Mouse (Mus musculus) bone marrow macrophage, adult 2 months (primary cell): ENCODE results near the gene Tom1. TPM values are rescaled to one million over a fixed set of nuclear protein-coding genes. Genes with fewer than 3 reads are reported as not detected.
A peak's percentile ranks its signal among the peaks of the same experiment; 100 is the strongest.

Experiments
- H3K27ac ChIP-seq: 2 replicates; pipeline ENCODE4 v1.5.1; 2012; ENCODE audit warnings: low read depth, low read length; ENCODE audit not compliant: insufficient read depth
- H3K4me1 ChIP-seq: 2 replicates; pipeline ENCODE4 v1.6.1; 2012; ENCODE audit warnings: low read length; ENCODE audit not compliant: control insufficient read depth, insufficient read depth
- H3K4me3 ChIP-seq: 2 replicates; pipeline ENCODE4 v1.5.1; 2012; ENCODE audit warnings: mild to moderate bottlenecking, low read length, moderate library complexity; ENCODE audit not compliant: insufficient read depth
- CTCF ChIP-seq: IDR thresholded peaks from 2 replicates; pipeline ENCODE4 v1.5.1; 2012; ENCODE audit warnings: low read depth, mild to moderate bottlenecking, low read length, moderate library complexity
- POLR2A ChIP-seq: IDR thresholded peaks from 2 replicates; pipeline ENCODE4 v1.6.1; 2012; ENCODE audit warnings: mild to moderate bottlenecking, low read depth, low read length, borderline replicate concordance
- polyA plus RNA-seq: library from polyadenylated mRNA; stranded (reverse); fragments of >200 nt; gene quantifications from 2 replicates; pipeline ENCODE4 v1.2.4, GENCODE M21; 2012; ENCODE audit not compliant: missing spikeins, insufficient read depth, insufficient read length

The Tom1 gene
- polyA plus RNA-seq, 1 experiment = 44.6 TPM

GRCm38 (mm10) chr8:75013964-75014363 is 19.5 kb upstream of the Tom1 start:
- TF ChIP-seq CTCF (no peak), POLR2A (no peak)
- Histone ChIP-seq H3K27ac (no peak overlapping the region), H3K4me3 (no peak overlapping the region), H3K4me1 (peaks cover 17% of the 10 kb centered on the region)

- Histone ChIP-seq H3K27ac (no peak overlapping the region), H3K4me1 (peaks cover 17% of the 10 kb centered on the region), H3K4me3 (no peak overlapping the region)
- TF ChIP-seq POLR2A (no peak), CTCF (no peak)
Measured at GRCm38 (mm10) chr8:75015981-75016380, 17.5 kb upstream of the Tom1 start.

DNA sequence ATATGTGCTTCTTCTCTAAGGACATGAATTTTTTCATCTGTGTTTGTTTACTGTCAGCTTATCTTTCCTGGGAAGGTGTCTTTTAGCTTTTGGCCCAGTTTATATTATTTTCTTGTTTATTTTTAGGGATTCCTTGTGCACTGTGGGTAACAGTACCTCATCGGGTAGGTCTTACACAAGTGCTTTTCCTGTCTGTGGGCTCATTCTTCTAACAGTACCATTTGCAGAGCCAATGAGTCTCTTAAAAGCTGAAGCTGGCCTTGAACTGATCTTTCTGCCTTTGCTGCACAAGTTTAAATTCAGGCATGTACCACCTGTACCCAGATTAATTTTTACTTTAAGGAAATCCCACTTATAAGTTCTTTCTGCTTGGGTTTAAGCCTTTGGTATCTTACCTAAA is 17.1 kb upstream of the Tom1 start:
- no peak overlapping the region for H3K4me3 ChIP-seq
- TF ChIP-seq CTCF (no peak), POLR2A (no peak)
- H3K27ac ChIP-seq = no peak overlapping the region
- H3K4me1 ChIP-seq = peaks cover 17% of the 10 kb centered on the region

- H3K27ac ChIP-seq = no peak overlapping the region
- no peak for TF ChIP-seq CTCF
- TF ChIP-seq POLR2A = no peak
- H3K4me1 ChIP-seq = peaks cover 16% of the 10 kb centered on the region
- H3K4me3 ChIP-seq = no peak overlapping the region
Measured at GRCm38 (mm10) chr8:75018274-75018972, 15.1 kb upstream of the Tom1 start.

DNA sequence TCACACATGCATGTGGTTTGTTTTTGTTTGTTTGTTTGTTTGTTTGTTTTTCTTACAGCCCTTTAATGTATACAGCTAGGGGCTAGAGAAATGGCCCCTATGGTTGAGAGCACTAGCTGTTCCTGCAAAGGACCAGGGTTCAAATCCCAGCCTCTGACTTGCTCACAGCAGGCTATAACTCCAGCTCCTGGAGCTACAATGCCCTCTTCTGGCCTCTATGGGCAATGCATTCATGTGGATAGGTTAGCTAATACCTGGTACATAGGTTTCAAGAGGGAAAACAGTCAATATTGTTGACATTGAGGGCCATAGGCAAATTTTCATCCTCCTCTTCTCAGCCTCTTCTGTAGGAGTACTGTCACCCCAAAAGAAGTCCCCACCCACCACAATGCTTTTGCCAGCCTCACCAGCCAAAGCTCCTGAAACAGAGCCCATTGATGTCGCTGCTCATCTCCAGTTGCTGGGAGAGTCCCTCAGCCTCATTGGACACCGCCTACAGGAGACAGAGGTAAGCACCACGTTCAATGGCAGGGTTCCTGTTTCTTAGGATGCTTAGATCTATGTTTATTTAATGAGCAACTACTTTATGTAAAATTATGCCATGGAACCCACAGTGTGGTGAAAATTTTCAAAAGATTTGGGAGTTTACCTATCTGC is 9.7 kb upstream of the Tom1 start:
- Histone ChIP-seq H3K27ac (no peak overlapping the region), H3K4me3 (no peak overlapping the region), H3K4me1 (no peaks in the 10 kb centered on the region)
- TF ChIP-seq POLR2A (no peak), CTCF (no peak)

DNA sequence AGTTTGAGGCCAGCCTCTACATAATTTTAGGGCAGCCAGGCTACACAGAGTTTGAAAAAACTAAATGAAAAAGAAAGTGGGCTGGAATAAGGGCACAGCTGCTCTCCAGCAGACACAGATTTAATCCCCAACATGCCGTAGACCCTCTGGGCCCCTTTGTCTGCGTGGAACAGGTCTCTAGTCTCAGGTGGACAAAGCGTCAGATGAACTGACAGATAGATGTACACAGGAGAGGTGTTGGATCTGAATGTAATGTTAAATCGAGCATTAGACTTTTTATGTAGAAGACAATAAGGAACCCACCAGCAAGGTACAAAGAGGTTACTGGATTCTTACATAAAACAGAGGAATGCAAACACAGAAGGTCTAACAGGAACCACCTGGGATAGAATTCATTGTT is 7.7 kb upstream of the Tom1 start:
- Histone ChIP-seq H3K4me3 (no peak overlapping the region), H3K27ac (no peak overlapping the region)
- TF ChIP-seq POLR2A (no peak), CTCF (no peak)

DNA sequence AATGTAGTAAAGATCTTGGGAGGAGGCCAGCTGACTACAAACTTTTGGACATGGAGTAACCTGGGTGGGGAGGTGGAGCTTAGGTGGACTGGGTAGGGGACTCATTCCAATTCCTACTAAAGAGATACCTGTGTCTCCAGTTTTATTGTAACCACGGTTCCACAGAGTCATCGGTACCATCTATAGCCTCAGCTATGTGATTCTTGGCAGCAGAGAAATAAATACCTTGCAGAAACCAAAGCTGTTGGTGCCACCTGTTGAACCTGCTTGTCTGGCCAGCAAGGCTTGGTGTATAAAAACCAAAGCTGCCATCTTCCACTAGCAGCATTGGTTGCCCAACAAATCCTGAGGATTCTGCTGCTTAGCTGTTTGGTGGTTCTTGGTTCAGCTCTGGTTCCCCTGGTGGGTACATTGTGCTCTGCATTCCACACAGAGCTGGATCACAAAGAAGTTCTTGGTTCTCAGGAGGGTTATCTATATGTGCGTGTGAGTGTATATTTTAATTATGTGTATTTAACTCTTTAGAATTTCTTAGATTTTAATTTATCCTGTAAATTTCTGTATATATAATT is 3.0 kb upstream of the Tom1 start:
- no peak for TF ChIP-seq CTCF
- no peak for TF ChIP-seq POLR2A
- Histone ChIP-seq H3K4me3 (no peak overlapping the region), H3K4me1 (peaks cover 13% of the 10 kb centered on the region), H3K27ac (no peak overlapping the region)

More for the DNA sequence above, 7.7 kb upstream of the Tom1 start:
- no peaks in the 10 kb centered on the region for H3K4me1 ChIP-seq

DNA sequence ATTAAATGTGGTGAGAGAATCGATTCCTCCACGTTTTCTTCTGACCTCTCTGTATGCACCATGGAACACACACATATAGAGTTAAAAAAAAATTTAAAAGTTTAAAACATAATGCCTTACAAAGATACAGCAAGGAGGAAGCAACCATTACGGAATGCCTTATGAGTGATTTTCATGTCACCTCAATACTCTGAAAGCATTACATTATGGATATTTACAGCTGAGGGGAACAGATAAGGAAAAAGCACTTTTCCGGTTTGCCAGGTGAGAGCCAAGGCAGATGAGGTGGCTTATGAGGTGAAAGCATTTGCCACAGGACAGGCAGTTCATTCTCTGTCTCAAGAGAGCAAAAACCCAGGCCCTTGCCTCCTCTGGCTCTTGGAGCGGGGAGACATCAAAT is 544 bp upstream of the Tom1 start:
- H3K4me1 ChIP-seq = peaks cover 20% of the 10 kb centered on the region
- H3K27ac ChIP-seq = no peak overlapping the region
- peak overlapping the region; percentile 14; the same call in 1 of the 2 replicates for H3K4me3 ChIP-seq

DNA sequence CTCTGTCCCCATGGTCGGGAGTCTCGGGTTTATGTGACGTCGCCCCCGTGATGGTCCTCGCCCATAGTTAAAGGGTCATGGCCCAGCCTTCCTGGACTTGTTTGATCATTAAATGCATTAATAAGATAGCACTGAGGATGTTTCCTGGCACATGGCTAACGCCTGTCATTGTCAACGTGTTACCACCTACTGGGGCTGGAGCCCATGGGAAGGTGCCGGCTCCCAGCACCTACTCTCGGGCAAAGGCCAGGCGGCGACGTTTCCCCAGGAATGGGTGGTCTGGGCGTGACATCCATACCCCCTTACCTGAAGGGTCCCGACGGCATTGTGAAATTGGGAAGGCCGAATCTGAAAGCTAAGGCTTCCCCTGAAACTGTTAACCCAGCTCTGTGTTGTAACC is 780 bp downstream of the Tom1 start:
- TF ChIP-seq CTCF (no peak), POLR2A (no peak)
- H3K4me1 ChIP-seq = peaks cover 20% of the 10 kb centered on the region
- peak overlapping the region; percentile 54 for H3K27ac ChIP-seq
- H3K4me3 ChIP-seq = peak overlapping the region; percentile 87

More for the DNA sequence above, 544 bp upstream of the Tom1 start:
- TF ChIP-seq POLR2A (no peak), CTCF (no peak)

DNA sequence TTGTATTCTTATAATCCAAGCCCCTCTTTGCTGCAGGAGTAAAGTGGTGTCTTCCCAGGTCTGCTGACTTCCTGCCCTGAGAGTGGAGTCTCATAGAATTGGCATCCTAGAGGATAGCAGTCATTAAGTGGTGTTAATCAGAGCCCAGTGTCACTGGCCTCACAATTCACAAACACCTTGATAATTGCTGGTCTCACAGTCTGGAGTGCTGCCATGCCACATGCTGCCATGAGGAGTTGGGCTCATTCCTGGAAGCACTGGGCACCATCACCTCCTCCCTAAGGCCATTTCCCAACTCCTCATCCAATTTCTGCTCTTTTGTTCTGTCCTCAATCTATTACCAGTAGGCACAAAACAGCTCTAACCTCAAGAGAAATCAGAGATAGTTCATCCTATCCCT is 2.1 kb downstream of the Tom1 start:
- Histone ChIP-seq H3K27ac (no peak overlapping the region), H3K4me3 (no peak overlapping the region), H3K4me1 (peaks cover 27% of the 10 kb centered on the region)
- TF ChIP-seq POLR2A (no peak), CTCF (no peak)

GRCm38 (mm10) chr8:75038497-75038896 is 5.0 kb downstream of the Tom1 start:
- H3K4me3 ChIP-seq = no peak overlapping the region
- TF ChIP-seq CTCF (no peak), POLR2A (no peak)
- H3K4me1 ChIP-seq = peaks cover 43% of the 10 kb centered on the region
- no peak overlapping the region for H3K27ac ChIP-seq
